In genomic region chr5:65091921-65092320, GRCm38 (mm10) we compare ENCODE assay signal across 13 mouse cellular contexts. TPM values are rescaled to one million over a fixed set of nuclear protein-coding genes. Genes with fewer than 3 reads are reported as not detected.
DNase-seq lines count a peak whose midpoint lies in the region; ATAC-seq lines count a peak whose summit lies in the region.
"Had no signal": no experiment of that assay in that cellular context is flagged by ENCODE, and none has a peak within 500 bp of the region (broad histone marks: within the 10 kb centered on the region; RNA-seq: fewer than 3 reads in every experiment).

TSS of gene Tmem156 (minus strand) at chr5:65092132.

- no peak for DNase-seq in thymus, postnatal 0 days (ENCODE audit: low spot score)
- no peak for DNase-seq in thymus, adult 18-20 months
- peak; percentile 38 for DNase-seq in lung, postnatal 36 days
- no peak for DNase-seq in embryo, embryonic 10.5 days (ENCODE audit: low spot score)
- no peak for DNase-seq in cerebellum, adult 18-20 months
- no peak for DNase-seq in heart, adult 11 months
- DNase-seq: cerebellum, adult 2 months; gastrocnemius, postnatal 25 days; kidney, adult 8-10 months had no signal

- ATAC-seq in inflammation-experienced regulatory T-cells, adult 6 months = no peak
- ATAC-seq: forebrain, embryonic 16.5 days had no signal

RNA-seq across cellular contexts. Expression of gene Tmem156, which starts in this region (rescaled TPM):
- 8.5 and 11.4 TPM in 2 replicates for polyA plus RNA-seq in thymus, postnatal 0 days (2015; fragmentation: Nextera tagmentation; extraction: Ambion mirVana)
- 10 to 100 TPM; 18.8 to 23.0 (median 21.0) TPM for polyA plus RNA-seq in inflammation-experienced regulatory T-cells, adult 6 months (2017; shearing (Covaris generic))
- polyA plus RNA-seq: embryonic facial prominence, embryonic 11.5 days; G1E had no signal
